ENCODE assay signal across 8 mouse cellular contexts in the genomic region with DNA sequence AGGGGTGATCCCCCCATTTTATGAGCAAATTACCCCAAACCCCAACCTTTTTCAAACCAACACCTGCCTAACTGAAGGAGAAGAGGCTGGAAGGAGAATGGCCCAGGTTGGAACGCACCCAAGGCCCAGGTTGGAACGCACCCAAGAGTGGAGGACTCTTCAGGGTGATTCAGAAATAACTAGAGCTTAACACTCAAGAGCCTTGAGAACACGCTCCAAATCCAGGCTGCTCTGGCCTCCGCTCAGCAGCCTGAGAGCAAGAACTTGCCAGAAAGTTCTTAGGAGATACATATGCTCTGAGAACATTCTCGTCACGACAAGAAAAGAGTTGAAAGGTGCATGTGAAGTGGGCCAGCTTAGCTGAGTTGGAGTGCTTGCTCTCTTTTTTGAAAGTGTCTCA. TPM values are rescaled to one million over a fixed set of nuclear protein-coding genes. Genes with fewer than 3 reads are reported as not detected.
DNase-seq lines count a peak whose midpoint lies in the region; ATAC-seq lines count a peak whose summit lies in the region.

No protein-coding gene starts in this region.

- H3K36me3 ChIP-seq in forebrain, embryonic 10.5 days (replicated peaks): no peaks in the 10 kb centered on the region
- no peaks in the 10 kb centered on the region for H3K36me3 ChIP-seq in forebrain, embryonic 12.5 days (replicated peaks)

- 89% methylated on average over 6 of the region's 6 CpGs for WGBS in forebrain, embryonic 10.5 days
- 82% methylated on average over 6 of the region's 6 CpGs for WGBS in forebrain, embryonic 12.5 days

- no peak overlapping the region for H3K4me2 ChIP-seq in forebrain, embryonic 12.5 days

- H3K9ac ChIP-seq in forebrain, embryonic 12.5 days: no peak overlapping the region

- no peaks in the 10 kb centered on the region for H3K9me3 ChIP-seq in forebrain, embryonic 10.5 days
- no peaks in the 10 kb centered on the region for H3K9me3 ChIP-seq in forebrain, embryonic 12.5 days

- H3K27me3 ChIP-seq in forebrain, embryonic 10.5 days (ENCODE audit: poor library complexity, severe bottlenecking): peaks cover 66% of the 10 kb centered on the region
- H3K27me3 ChIP-seq in forebrain, embryonic 12.5 days: peaks cover 16% of the 10 kb centered on the region

- peak overlapping the region; percentile 51; the same call in 1 of the 2 replicates for H3K27ac ChIP-seq in forebrain, embryonic 10.5 days
- no peak overlapping the region for H3K27ac ChIP-seq in forebrain, embryonic 12.5 days

- ATAC-seq in forebrain, embryonic 12.5 days (ENCODE audit: low FRiP score): no peak

- peaks cover 34% of the 10 kb centered on the region for H3K4me1 ChIP-seq in forebrain, embryonic 10.5 days
- H3K4me1 ChIP-seq in forebrain, embryonic 12.5 days: no peaks in the 10 kb centered on the region

- DNase-seq in forebrain, embryonic 10.5 days (ENCODE audit: extremely low spot score, low spot score): no peak
- peak; percentile 73 for DNase-seq in NIH3T3 (ENCODE audit: low read depth)
- DNase-seq in frontal cortex, adult 2 months (ENCODE audit: extremely low spot score in 1 of 2, low spot score in 1 of 2): peak; percentile 14 to 68
- DNase-seq in kidney, postnatal 36 days: peak; percentile 62 to 84
- peak; percentile 88 to 89 for DNase-seq in lung, postnatal 4 days
- no peak for DNase-seq in spleen, postnatal 36 days (ENCODE audit: low spot score in 2 of 2)
- no peak for DNase-seq in embryo, embryonic 9.5 days (ENCODE audit: extremely low spot score)

- no peak overlapping the region for H3K4me3 ChIP-seq in forebrain, embryonic 10.5 days
- H3K4me3 ChIP-seq in forebrain, embryonic 12.5 days (replicated peaks): no peak overlapping the region

RNA-seq across cellular contexts. Expression of a gene that starts 25.5 kb away (rescaled TPM):
- polyA plus RNA-seq in forebrain, embryonic 10.5 days (2016; fragmentation: Nextera tagmentation; extraction: Ambion mirVana): 0.30 and 1.1 TPM in 2 replicates
- 0.12 and 0.24 TPM in 2 replicates for polyA plus RNA-seq in forebrain, embryonic 12.5 days (2016; fragmentation: Nextera tagmentation; extraction: Ambion mirVana)
- 0.04 and 0.21 TPM in 2 replicates for polyA plus RNA-seq in frontal cortex, adult 2 months (2012; rRNA removed)

Comparison
In these comparisons a context has a peak if more than half of its experiments do, and no peak if none do; other contexts are left out.
1. DNase-seq: peak in NIH3T3 (single experiment), frontal cortex, adult 2 months (2 of 2), kidney, postnatal 36 days (2 of 2) and lung, postnatal 4 days (2 of 2); none in forebrain, embryonic 10.5 days (single experiment), spleen, postnatal 36 days (0 of 2) and embryo, embryonic 9.5 days (single experiment).